ENCODE assay signal across 8 mouse cellular contexts in genomic region chr10:81059603-81060543, GRCm38 (mm10). TPM values are rescaled to one million over a fixed set of nuclear protein-coding genes. Genes with fewer than 3 reads are reported as not detected.
DNase-seq lines count a peak whose midpoint lies in the region; ATAC-seq lines count a peak whose summit lies in the region.

Sgta (minus strand) TSS chr10:81060181.

- no peak within 1 kb of the TSS for H3K27ac ChIP-seq in hindbrain, embryonic 14.5 days

- peak within 1 kb of the TSS; percentile 72 for H3K9ac ChIP-seq in hindbrain, embryonic 14.5 days

- H3K36me3 ChIP-seq in hindbrain, embryonic 14.5 days (replicated peaks; ENCODE audit: control insufficient read depth, insufficient read depth) = peaks cover 4% of the 10 kb centered on the region; the same call in 1 of the 2 replicates

- DNase-seq in R1 (ENCODE audit: low read depth, low spot score) = peak; percentile 100
- peak; percentile 99 for DNase-seq in cerebellum, postnatal 25 days
- peak; percentile 98 to 99 for DNase-seq in frontal cortex, postnatal 25 days (ENCODE audit: low spot score in 2 of 2)
- DNase-seq in hindbrain, embryonic 14.5 days (ENCODE audit: low spot score) = peak; percentile 100
- DNase-seq in layer of hippocampus, postnatal 36 days = peak; percentile 99
- DNase-seq in lung, postnatal 36 days = peak; percentile 100
- peak; percentile 100 for DNase-seq in retina, postnatal 1 day
- peak; percentile 99 for DNase-seq in urinary bladder, adult 18-20 months (ENCODE audit: low spot score in 2 of 2)

- peak within 1 kb of the TSS; percentile 61 for H3K4me3 ChIP-seq in hindbrain, embryonic 14.5 days (replicated peaks; ENCODE audit: low read length)

- H3K4me1 ChIP-seq in hindbrain, embryonic 14.5 days (replicated peaks; ENCODE audit: control insufficient read depth, insufficient read depth, low read length) = peaks cover 18% of the 10 kb centered on the region

- peak within 1 kb of the TSS; percentile 73 for H3K4me2 ChIP-seq in hindbrain, embryonic 14.5 days (replicated peaks)

- no peaks in the 10 kb centered on the region for H3K27me3 ChIP-seq in hindbrain, embryonic 14.5 days (ENCODE audit: control insufficient read depth, insufficient read depth, low read length)

- peak; percentile 94 for ATAC-seq in hindbrain, embryonic 14.5 days (ENCODE audit: low FRiP score)

- under 1% methylated on average over 48 of the region's 48 CpGs for WGBS in hindbrain, embryonic 14.5 days

- H3K9me3 ChIP-seq in hindbrain, embryonic 14.5 days (ENCODE audit: control insufficient read depth, low read length) = no peaks in the 10 kb centered on the region

RNA-seq across cellular contexts. Expression of gene Sgta, which starts in this region (rescaled TPM):
- 260 and 276 TPM in 2 replicates for polyA plus RNA-seq in hindbrain, embryonic 14.5 days (2014; fragmentation: Nextera tagmentation; extraction: Ambion mirVana)
- 100 to 1,000 TPM; 174 to 175 TPM for total RNA-seq in layer of hippocampus, postnatal 36 days (2021)
